Mouse (Mus musculus): Measurements from ENCODE around the gene Sema5a. TPM values are rescaled to one million over a fixed set of nuclear protein-coding genes. Genes with fewer than 3 reads are reported as not detected.

The Sema5a gene
- polyA plus RNA-seq, 1 experiment from 2014 or later: 0.86 TPM

- no peak overlapping the region for H3K4me2 ChIP-seq
- no peaks in the 10 kb centered on the region for H3K9me3 ChIP-seq (replicated peaks)
- H3K9ac ChIP-seq: no peak overlapping the region
- H3K4me3 ChIP-seq: no peak overlapping the region
- H3K36me3 ChIP-seq: no peaks in the 10 kb centered on the region
- no peak for ATAC-seq
- H3K27me3 ChIP-seq (replicated peaks): no peaks in the 10 kb centered on the region
- H3K4me1 ChIP-seq: no peaks in the 10 kb centered on the region
- 65% methylated on average over 3 of the region's 3 CpGs for WGBS (ENCODE audit: insufficient replicate concordance)
- no peak overlapping the region for H3K27ac ChIP-seq
These were observed 151.8 kb downstream of the Sema5a start for GRCm38 (mm10) chr15:32396241-32396890.

GRCm38 (mm10) chr15:32397064-32397463 lies 152.5 kb downstream of the Sema5a start:
- no peaks in the 10 kb centered on the region for H3K27me3 ChIP-seq (replicated peaks)
- no peaks in the 10 kb centered on the region for H3K36me3 ChIP-seq
- no peak overlapping the region for H3K4me2 ChIP-seq
- 58% methylated on average over 3 of the region's 3 CpGs for WGBS (ENCODE audit: insufficient replicate concordance)
- no peak for ATAC-seq
- H3K4me1 ChIP-seq: no peaks in the 10 kb centered on the region
- no peak overlapping the region for H3K4me3 ChIP-seq
- H3K9me3 ChIP-seq (replicated peaks): no peaks in the 10 kb centered on the region
- no peak overlapping the region for H3K27ac ChIP-seq
- H3K9ac ChIP-seq: no peak overlapping the region

- 45% methylated on average over 1 of the region's 1 CpGs for WGBS (ENCODE audit: insufficient replicate concordance)
- no peaks in the 10 kb centered on the region for H3K36me3 ChIP-seq
- no peak overlapping the region for H3K9ac ChIP-seq
- no peak for ATAC-seq
- no peaks in the 10 kb centered on the region for H3K27me3 ChIP-seq (replicated peaks)
- H3K4me2 ChIP-seq: no peak overlapping the region
- no peaks in the 10 kb centered on the region for H3K9me3 ChIP-seq (replicated peaks)
- H3K4me3 ChIP-seq: no peak overlapping the region
- H3K4me1 ChIP-seq: no peaks in the 10 kb centered on the region
- no peak overlapping the region for H3K27ac ChIP-seq
These were observed 154.1 kb downstream of the Sema5a start for GRCm38 (mm10) chr15:32398721-32399120.

GRCm38 (mm10) chr15:32401909-32402527 lies 157.4 kb downstream of the Sema5a start:
- no peak overlapping the region for H3K4me2 ChIP-seq
- 74% methylated on average over 5 of the region's 5 CpGs for WGBS (ENCODE audit: insufficient replicate concordance)
- no peak for ATAC-seq

GRCm38 (mm10) chr15:32403321-32403720 lies 158.7 kb downstream of the Sema5a start:
- H3K9me3 ChIP-seq (replicated peaks): no peaks in the 10 kb centered on the region
- no peaks in the 10 kb centered on the region for H3K36me3 ChIP-seq
- H3K4me2 ChIP-seq: no peak overlapping the region
- H3K9ac ChIP-seq: no peak overlapping the region
- no peaks in the 10 kb centered on the region for H3K27me3 ChIP-seq (replicated peaks)
- H3K27ac ChIP-seq: no peak overlapping the region
- ATAC-seq: no peak
- no peaks in the 10 kb centered on the region for H3K4me1 ChIP-seq
- 71% methylated on average over 8 of the region's 8 CpGs for WGBS (ENCODE audit: insufficient replicate concordance)
- H3K4me3 ChIP-seq: no peak overlapping the region

More at GRCm38 (mm10) chr15:32401909-32402527, 157.4 kb downstream of the Sema5a start:
- no peaks in the 10 kb centered on the region for H3K27me3 ChIP-seq (replicated peaks)
- H3K36me3 ChIP-seq: no peaks in the 10 kb centered on the region
- no peak overlapping the region for H3K27ac ChIP-seq
- H3K4me1 ChIP-seq: no peaks in the 10 kb centered on the region
- no peaks in the 10 kb centered on the region for H3K9me3 ChIP-seq (replicated peaks)
- no peak overlapping the region for H3K4me3 ChIP-seq
- H3K9ac ChIP-seq: no peak overlapping the region

- H3K27me3 ChIP-seq (replicated peaks): no peaks in the 10 kb centered on the region
- H3K9me3 ChIP-seq (replicated peaks): no peaks in the 10 kb centered on the region
- 74% methylated on average over 2 of the region's 2 CpGs for WGBS (ENCODE audit: insufficient replicate concordance)
- H3K9ac ChIP-seq: no peak overlapping the region
- no peaks in the 10 kb centered on the region for H3K36me3 ChIP-seq
- H3K4me1 ChIP-seq: no peaks in the 10 kb centered on the region
- H3K27ac ChIP-seq: no peak overlapping the region
- ATAC-seq: no peak
- no peak overlapping the region for H3K4me3 ChIP-seq
- H3K4me2 ChIP-seq: no peak overlapping the region
These were observed 161.8 kb downstream of the Sema5a start for GRCm38 (mm10) chr15:32406436-32406835.

- Histone ChIP-seq H3K4me2 (no peak overlapping the region), H3K27me3 (replicated peaks) (no peaks in the 10 kb centered on the region), H3K9me3 (replicated peaks) (no peaks in the 10 kb centered on the region), H3K4me1 (no peaks in the 10 kb centered on the region), H3K36me3 (no peaks in the 10 kb centered on the region), H3K9ac (no peak overlapping the region), H3K4me3 (no peak overlapping the region), H3K27ac (no peak overlapping the region)
- no peak for ATAC-seq
- 70% methylated on average over 3 of the region's 3 CpGs for WGBS (ENCODE audit: insufficient replicate concordance)
These were observed 163.2 kb downstream of the Sema5a start for GRCm38 (mm10) chr15:32407766-32408165.

GRCm38 (mm10) chr15:32416291-32416690 lies 171.7 kb downstream of the Sema5a start:
- H3K36me3 ChIP-seq: no peaks in the 10 kb centered on the region
- ATAC-seq: no peak
- H3K27ac ChIP-seq: no peak overlapping the region
- no peak overlapping the region for H3K4me2 ChIP-seq
- H3K27me3 ChIP-seq (replicated peaks): no peaks in the 10 kb centered on the region
- no peaks in the 10 kb centered on the region for H3K9me3 ChIP-seq (replicated peaks)
- H3K4me3 ChIP-seq: no peak overlapping the region
- H3K4me1 ChIP-seq: no peaks in the 10 kb centered on the region
- H3K9ac ChIP-seq: no peak overlapping the region
- 56% methylated on average over 2 of the region's 2 CpGs for WGBS (ENCODE audit: insufficient replicate concordance)

GRCm38 (mm10) chr15:32422631-32423030 lies 178.0 kb downstream of the Sema5a start:
- 68% methylated on average over 6 of the region's 6 CpGs for WGBS (ENCODE audit: insufficient replicate concordance)
- Histone ChIP-seq H3K4me1 (no peaks in the 10 kb centered on the region), H3K36me3 (no peaks in the 10 kb centered on the region), H3K4me2 (no peak overlapping the region), H3K4me3 (no peak overlapping the region), H3K9me3 (replicated peaks) (no peaks in the 10 kb centered on the region), H3K27me3 (replicated peaks) (no peaks in the 10 kb centered on the region), H3K27ac (no peak overlapping the region), H3K9ac (no peak overlapping the region)
- ATAC-seq: no peak

- no peak for ATAC-seq
- H3K4me3 ChIP-seq: no peak overlapping the region
These were observed 178.5 kb downstream of the Sema5a start for GRCm38 (mm10) chr15:32423061-32423460.

GRCm38 (mm10) chr15:32427188-32427924 lies 182.7 kb downstream of the Sema5a start:
- H3K36me3 ChIP-seq: no peaks in the 10 kb centered on the region
- no peaks in the 10 kb centered on the region for H3K4me1 ChIP-seq
- H3K4me3 ChIP-seq: no peak overlapping the region
- H3K9me3 ChIP-seq (replicated peaks): no peaks in the 10 kb centered on the region
- no peak overlapping the region for H3K4me2 ChIP-seq
- WGBS (ENCODE audit: insufficient replicate concordance): 68% methylated on average over 7 of the region's 7 CpGs
- no peak overlapping the region for H3K9ac ChIP-seq
- H3K27me3 ChIP-seq (replicated peaks): no peaks in the 10 kb centered on the region
- H3K27ac ChIP-seq: no peak overlapping the region
- ATAC-seq: no peak

More at GRCm38 (mm10) chr15:32423061-32423460, 178.5 kb downstream of the Sema5a start:
- no peaks in the 10 kb centered on the region for H3K9me3 ChIP-seq (replicated peaks)
- no peaks in the 10 kb centered on the region for H3K4me1 ChIP-seq
- no peak overlapping the region for H3K9ac ChIP-seq
- H3K27me3 ChIP-seq (replicated peaks): no peaks in the 10 kb centered on the region
- H3K27ac ChIP-seq: no peak overlapping the region
- H3K4me2 ChIP-seq: no peak overlapping the region
- H3K36me3 ChIP-seq: no peaks in the 10 kb centered on the region
- whole genome bisulfite sequencing (ENCODE audit: insufficient replicate concordance): 66% methylated on average over 6 of the region's 6 CpGs
